24 mouse cellular contexts compared by ENCODE assay signal in the genomic region with DNA sequence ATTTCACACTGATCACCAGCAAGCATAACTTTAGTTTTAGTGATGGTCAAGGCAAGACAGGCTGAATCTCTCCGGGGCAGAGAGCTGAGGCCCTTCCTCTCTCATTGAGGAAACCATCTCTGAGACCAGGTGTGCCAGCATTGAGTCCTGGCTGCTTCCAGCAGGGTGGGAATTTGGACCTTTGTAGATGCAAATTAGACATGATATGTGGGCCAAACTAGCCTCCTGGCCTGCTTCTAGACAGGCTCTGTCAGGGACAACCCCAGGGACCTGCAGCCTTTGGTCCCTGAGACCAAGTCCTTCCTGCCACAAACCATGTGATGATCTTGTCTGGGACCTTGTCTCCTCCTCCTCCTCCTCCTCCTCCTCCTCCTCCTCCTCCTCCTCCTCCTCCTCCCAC.
"Had no signal": no experiment of that assay in that cellular context is flagged by ENCODE, and none has a peak within 500 bp of the region (broad histone marks: within the 10 kb centered on the region; RNA-seq: fewer than 3 reads in every experiment).

No protein-coding gene starts in this region.

- H3K4me3 ChIP-seq: kidney, embryonic 15.5 days; layer of hippocampus, adult 2 months; limb, embryonic 12.5 days; limb, embryonic 15.5 days; midbrain, embryonic 12.5 days; midbrain, embryonic 15.5 days; neural tube, embryonic 12.5 days; neural tube, embryonic 15.5 days had no signal

- H3K27me3 ChIP-seq: kidney, embryonic 15.5 days; limb, embryonic 12.5 days; limb, embryonic 15.5 days; midbrain, embryonic 12.5 days; midbrain, embryonic 15.5 days; neural tube, embryonic 12.5 days; neural tube, embryonic 15.5 days had no signal

- H3K9ac ChIP-seq: kidney, embryonic 15.5 days; limb, embryonic 12.5 days; limb, embryonic 15.5 days; liver, embryonic 14.5 days; liver, postnatal 0 days; lung, embryonic 14.5 days; midbrain, embryonic 12.5 days; midbrain, embryonic 15.5 days; neural tube, embryonic 12.5 days; neural tube, embryonic 15.5 days had no signal

- H3K27ac ChIP-seq: kidney, embryonic 15.5 days; layer of hippocampus, adult 2 months; limb, embryonic 12.5 days; limb, embryonic 15.5 days; liver, embryonic 14.5 days; macrophage; midbrain, embryonic 12.5 days; midbrain, embryonic 15.5 days; neural tube, embryonic 12.5 days; neural tube, embryonic 15.5 days; stomach, postnatal 0 days had no signal

- DNase-seq: kidney, postnatal 14 days; layer of hippocampus, adult 9-11 months; left cerebral cortex, postnatal 4 days; liver, postnatal 0 days; lung, embryonic 14.5 days; retina, postnatal 1 day; right cerebral cortex, postnatal 25 days; thymus, adult 2 months; thymus, postnatal 14 days; thymus, postnatal 4 days had no signal

- H3K4me2 ChIP-seq: kidney, embryonic 15.5 days; limb, embryonic 12.5 days; limb, embryonic 15.5 days; liver, embryonic 11.5 days; lung, embryonic 14.5 days; midbrain, embryonic 12.5 days; midbrain, embryonic 15.5 days; neural tube, embryonic 12.5 days; neural tube, embryonic 15.5 days had no signal

- H3K36me3 ChIP-seq: kidney, embryonic 15.5 days; limb, embryonic 12.5 days; limb, embryonic 15.5 days; midbrain, embryonic 12.5 days; midbrain, embryonic 15.5 days; neural tube, embryonic 12.5 days; neural tube, embryonic 15.5 days had no signal

- H3K9me3 ChIP-seq: kidney, embryonic 15.5 days; limb, embryonic 15.5 days; midbrain, embryonic 12.5 days; midbrain, embryonic 15.5 days; neural tube, embryonic 12.5 days; neural tube, embryonic 15.5 days had no signal

- ATAC-seq: intestine, postnatal 0 days; liver, postnatal 0 days; lung, postnatal 0 days; midbrain, embryonic 15.5 days had no signal
